In genomic region chr5:138073803-138074202, GRCm38 (mm10) we compare ENCODE assay signal across 39 mouse cellular contexts. TPM values are rescaled to one million over a fixed set of nuclear protein-coding genes. Genes with fewer than 3 reads are reported as not detected.
"Had no signal": no experiment of that assay in that cellular context is flagged by ENCODE, and none has a peak within 500 bp of the region (broad histone marks: within the 10 kb centered on the region; RNA-seq: fewer than 3 reads in every experiment).

No protein-coding gene starts in this region.

- H3K36me3 ChIP-seq: limb, embryonic 10.5 days; limb, embryonic 12.5 days; limb, embryonic 13.5 days; limb, embryonic 15.5 days; liver, embryonic 12.5 days; liver, embryonic 13.5 days; liver, embryonic 15.5 days; lung, embryonic 15.5 days; midbrain, embryonic 10.5 days; midbrain, embryonic 12.5 days; midbrain, embryonic 13.5 days; midbrain, embryonic 15.5 days; neural tube, embryonic 12.5 days had no signal

- H3K27me3 ChIP-seq: limb, embryonic 12.5 days; limb, embryonic 13.5 days; limb, embryonic 15.5 days; liver, embryonic 12.5 days; liver, embryonic 13.5 days; liver, embryonic 15.5 days; lung, embryonic 15.5 days; midbrain, embryonic 12.5 days; midbrain, embryonic 13.5 days; midbrain, embryonic 15.5 days; neural tube, embryonic 12.5 days had no signal

- H3K9me3 ChIP-seq: limb, embryonic 10.5 days; limb, embryonic 12.5 days; limb, embryonic 13.5 days; limb, embryonic 15.5 days; liver, embryonic 12.5 days; liver, embryonic 13.5 days; liver, embryonic 15.5 days; lung, embryonic 15.5 days; midbrain, embryonic 10.5 days; midbrain, embryonic 12.5 days; midbrain, embryonic 13.5 days; midbrain, embryonic 15.5 days; neural tube, embryonic 12.5 days had no signal

- H3K27ac ChIP-seq: limb, embryonic 10.5 days; limb, embryonic 12.5 days; limb, embryonic 13.5 days; limb, embryonic 15.5 days; liver, embryonic 12.5 days; liver, embryonic 13.5 days; liver, embryonic 14.5 days; liver, embryonic 15.5 days; lung, embryonic 15.5 days; macrophage; midbrain, embryonic 10.5 days; midbrain, embryonic 12.5 days; midbrain, embryonic 13.5 days; midbrain, embryonic 15.5 days; neural tube, embryonic 12.5 days had no signal

- H3K4me1 ChIP-seq: limb, embryonic 10.5 days; limb, embryonic 12.5 days; limb, embryonic 13.5 days; limb, embryonic 15.5 days; liver, embryonic 12.5 days; liver, embryonic 13.5 days; liver, embryonic 15.5 days; lung, embryonic 15.5 days; megakaryocyte, embryonic 14.5 days; midbrain, embryonic 10.5 days; midbrain, embryonic 12.5 days; midbrain, embryonic 13.5 days; midbrain, embryonic 15.5 days; neural tube, embryonic 12.5 days had no signal

- H3K4me3 ChIP-seq: limb, embryonic 10.5 days; limb, embryonic 12.5 days; limb, embryonic 13.5 days; limb, embryonic 15.5 days; liver, embryonic 12.5 days; liver, embryonic 13.5 days; liver, embryonic 15.5 days; lung, embryonic 15.5 days; megakaryocyte, embryonic 14.5 days; midbrain, embryonic 10.5 days; midbrain, embryonic 12.5 days; midbrain, embryonic 13.5 days; midbrain, embryonic 15.5 days; myocyte; neural tube, embryonic 12.5 days had no signal

- H3K9ac ChIP-seq: limb, embryonic 12.5 days; limb, embryonic 13.5 days; limb, embryonic 15.5 days; liver, embryonic 12.5 days; liver, embryonic 13.5 days; liver, embryonic 14.5 days; liver, embryonic 15.5 days; liver, postnatal 0 days; lung, embryonic 14.5 days; lung, embryonic 15.5 days; midbrain, embryonic 12.5 days; midbrain, embryonic 13.5 days; midbrain, embryonic 15.5 days; neural tube, embryonic 12.5 days had no signal

- DNase-seq: left cerebral cortex, postnatal 4 days; liver; liver, embryonic 13.5 days; liver, postnatal 0 days; lung, adult 18-20 months; lung, adult 2 months; lung, embryonic 14.5 days; lung, postnatal 10 days; lung, postnatal 14 days; lung, postnatal 36 days; lung, postnatal 4 days; midbrain, embryonic 14.5 days had no signal

- ATAC-seq: liver, embryonic 12.5 days; liver, postnatal 0 days; lung, postnatal 0 days; midbrain, embryonic 13.5 days; midbrain, embryonic 15.5 days; midbrain, embryonic 16.5 days had no signal

- H3K4me2 ChIP-seq: limb, embryonic 12.5 days; limb, embryonic 13.5 days; limb, embryonic 15.5 days; liver, embryonic 11.5 days; liver, embryonic 12.5 days; liver, embryonic 13.5 days; liver, embryonic 15.5 days; lung, embryonic 14.5 days; lung, embryonic 15.5 days; midbrain, embryonic 11.5 days; midbrain, embryonic 12.5 days; midbrain, embryonic 13.5 days; midbrain, embryonic 15.5 days; neural tube, embryonic 12.5 days had no signal

RNA-seq across cellular contexts. Expression of gene Smok3c, which starts 20.8 kb away (rescaled TPM):
- polyA plus RNA-seq: limb, embryonic 10.5 days; limb, embryonic 11.5 days; limb, embryonic 12.5 days; limb, embryonic 13.5 days; limb, embryonic 14.5 days; limb, embryonic 15.5 days; liver, adult 2 months; liver, embryonic 11.5 days; liver, embryonic 12.5 days; liver, embryonic 13.5 days; liver, embryonic 14.5 days; liver, embryonic 15.5 days; liver, embryonic 16.5 days; liver, postnatal 0 days; lung, adult 2 months; lung, embryonic 14.5 days; lung, embryonic 15.5 days; lung, embryonic 16.5 days; lung, postnatal 0 days; macrophage; midbrain, embryonic 10.5 days; midbrain, embryonic 11.5 days; midbrain, embryonic 12.5 days; midbrain, embryonic 13.5 days; midbrain, embryonic 14.5 days; midbrain, embryonic 15.5 days; midbrain, embryonic 16.5 days; midbrain, postnatal 0 days; myocyte; neural tube, embryonic 11.5 days; neural tube, embryonic 12.5 days had no signal

RNA-seq across cellular contexts. Expression of gene Smok3b, which starts 52.6 kb away (rescaled TPM):
- polyA plus RNA-seq: limb, embryonic 10.5 days; limb, embryonic 11.5 days; limb, embryonic 12.5 days; limb, embryonic 13.5 days; limb, embryonic 14.5 days; limb, embryonic 15.5 days; liver, adult 2 months; liver, embryonic 11.5 days; liver, embryonic 12.5 days; liver, embryonic 13.5 days; liver, embryonic 14.5 days; liver, embryonic 15.5 days; liver, embryonic 16.5 days; liver, postnatal 0 days; lung, adult 2 months; lung, embryonic 14.5 days; lung, embryonic 15.5 days; lung, embryonic 16.5 days; lung, postnatal 0 days; macrophage; midbrain, embryonic 10.5 days; midbrain, embryonic 11.5 days; midbrain, embryonic 12.5 days; midbrain, embryonic 13.5 days; midbrain, embryonic 14.5 days; midbrain, embryonic 15.5 days; midbrain, embryonic 16.5 days; midbrain, postnatal 0 days; myocyte; neural tube, embryonic 11.5 days; neural tube, embryonic 12.5 days had no signal

RNA-seq across cellular contexts. Expression of gene Smok3a, which starts 52.7 kb away (rescaled TPM):
- polyA plus RNA-seq: limb, embryonic 10.5 days; limb, embryonic 11.5 days; limb, embryonic 12.5 days; limb, embryonic 13.5 days; limb, embryonic 14.5 days; limb, embryonic 15.5 days; liver, adult 2 months; liver, embryonic 11.5 days; liver, embryonic 12.5 days; liver, embryonic 13.5 days; liver, embryonic 14.5 days; liver, embryonic 15.5 days; liver, embryonic 16.5 days; liver, postnatal 0 days; lung, adult 2 months; lung, embryonic 14.5 days; lung, embryonic 15.5 days; lung, embryonic 16.5 days; lung, postnatal 0 days; macrophage; midbrain, embryonic 10.5 days; midbrain, embryonic 11.5 days; midbrain, embryonic 12.5 days; midbrain, embryonic 13.5 days; midbrain, embryonic 14.5 days; midbrain, embryonic 15.5 days; midbrain, embryonic 16.5 days; midbrain, postnatal 0 days; myocyte; neural tube, embryonic 11.5 days; neural tube, embryonic 12.5 days had no signal
